Mouse (Mus musculus) limb, embryonic 12.5 days (tissue): Measurements from ENCODE around the gene Nfkbiz. TPM values are rescaled to one million over a fixed set of nuclear protein-coding genes. Genes with fewer than 3 reads are reported as not detected.

Source experiments
- ATAC-seq: fragments of 200-750 bp; cut with Nextera tagmentation; 2 replicates; pipeline ENCODE4 v1.8.0; 2017; ENCODE audit warnings: low read depth, moderate TSS enrichment; ENCODE audit not compliant: insufficient number of reproducible peaks, insufficient read depth, low FRiP score, low TSS enrichment
- H3K27ac ChIP-seq: fragments of 300-500 bp; sonication (generic); 2 replicates; pipeline ENCODE4 v1.5.1; 2016; ENCODE audit warnings: mild to moderate bottlenecking, moderate library complexity
- H3K27me3 ChIP-seq: fragments of 300-500 bp; sonication (generic); 2 replicates; pipeline ENCODE4 v1.6.1; 2016; ENCODE audit warnings: mild to moderate bottlenecking, moderate library complexity
- H3K36me3 ChIP-seq: fragments of 300-500 bp; sonication (generic); 2 replicates; pipeline ENCODE4 v1.6.1; 2016; ENCODE audit warnings: mild to moderate bottlenecking, moderate library complexity
- H3K4me1 ChIP-seq: fragments of 300-500 bp; sonication (generic); replicated peaks from 2 replicates; pipeline ENCODE4 v1.6.1; 2016
- H3K4me2 ChIP-seq: fragments of 300-500 bp; sonication (generic); 2 replicates; pipeline ENCODE4 v1.6.1; 2016; ENCODE audit warnings: mild to moderate bottlenecking, moderate library complexity
- H3K4me3 ChIP-seq: fragments of 300-500 bp; sonication (generic); replicated peaks from 2 replicates; pipeline ENCODE4 v1.5.1; 2016; ENCODE audit warnings: mild to moderate bottlenecking
- H3K9ac ChIP-seq: fragments of 300-500 bp; sonication (generic); replicated peaks from 2 replicates; pipeline ENCODE4 v1.6.1; 2016; ENCODE audit warnings: mild to moderate bottlenecking, moderate library complexity
- H3K9me3 ChIP-seq: fragments of 300-500 bp; sonication (generic); 2 replicates; pipeline ENCODE4 v1.6.1; 2016; ENCODE audit warnings: mild to moderate bottlenecking, moderate library complexity
- WGBS: fragments of 180-500 bp; shearing (Covaris S2); methylation state at CpG from one replicate; pipeline ENCODE4 v1.1.7; 2016; 5-methylcytosine and 5-hydroxymethylcytosine counted together
- polyA plus RNA-seq: library from polyadenylated mRNA; unstranded; fragments of >200 nt; fragmentation: Nextera tagmentation; extraction: Ambion mirVana; gene quantifications from 2 replicates; pipeline ENCODE4 v1.2.1, GENCODE M21; 2016

Nfkbiz gene
- polyA plus RNA-seq, 1 experiment from 2014 or later = 3.5 TPM

- ATAC-seq = no peak
- Histone ChIP-seq H3K27ac (no peak overlapping the region), H3K4me1 (no peaks in the 10 kb centered on the region), H3K4me3 (no peak overlapping the region), H3K9me3 (peaks cover under 1% of the 10 kb centered on the region; the same call in 1 of the 2 replicates), H3K4me2 (no peak overlapping the region), H3K9ac (no peak overlapping the region), H3K27me3 (no peaks in the 10 kb centered on the region), H3K36me3 (no peaks in the 10 kb centered on the region)
- WGBS = 86% methylated on average over 3 of the region's 3 CpGs
Observed at GRCm38 (mm10) chr16:55770247-55770646, 68.5 kb downstream of the Nfkbiz start.

Other genes with a start within 250 kb of the Nfkbiz start
- 0.90 TPM in 2 replicates for gene Nxpe3, start 56.4 kb upstream of the Nfkbiz start, polyA plus RNA-seq
- gene Cep97, start 96.0 kb upstream of the Nfkbiz start, polyA plus RNA-seq = 13.0 and 13.4 TPM in 2 replicates
- 856 and 860 TPM in 2 replicates for gene Rpl24, start 127.4 kb upstream of the Nfkbiz start, polyA plus RNA-seq
- gene Zbtb11, start 135.0 kb upstream of the Nfkbiz start, polyA plus RNA-seq = 22.4 and 22.7 TPM in 2 replicates
- gene Pcnp, start 190.8 kb upstream of the Nfkbiz start, polyA plus RNA-seq = 283 and 297 TPM in 2 replicates
- gene Trmt10c, start 198.9 kb upstream of the Nfkbiz start, polyA plus RNA-seq = 30.3 and 31.0 TPM in 2 replicates
- 39.2 and 43.1 TPM in 2 replicates for gene Senp7, start 209.4 kb upstream of the Nfkbiz start, polyA plus RNA-seq